Mouse (Mus musculus) E14TG2a.4 (cell line): ENCODE results near the gene Lrig2.

ENCODE experiments used
- CTCF ChIP-seq: conservative IDR thresholded peaks from 2 replicates; pipeline ENCODE4 v1.5.1; 2014; ENCODE audit warnings: low read length
- NANOG ChIP-seq: IDR thresholded peaks from 2 replicates; pipeline ENCODE4 v1.6.1; 2014; ENCODE audit warnings: borderline replicate concordance, low read length, mixed read lengths
- POU5F1 ChIP-seq: IDR thresholded peaks from 2 replicates; pipeline ENCODE4 v1.6.1; 2014; ENCODE audit warnings: low read length, borderline replicate concordance

- TF ChIP-seq CTCF = no peak
- TF ChIP-seq NANOG = no peak
- no peak for TF ChIP-seq POU5F1
Observed at GRCm38 (mm10) chr3:104542065-104542429, 30.3 kb upstream of the Lrig2 start.
